Mouse (Mus musculus) R1 (cell line): ENCODE data around the gene Ankib1.

ENCODE experiments used
- DNase-seq: peaks from one replicate; pipeline ENCODE4 v3.0.0-alpha.2; 2018; ENCODE audit warnings: low read depth, low spot score

The Ankib1 gene

DNA sequence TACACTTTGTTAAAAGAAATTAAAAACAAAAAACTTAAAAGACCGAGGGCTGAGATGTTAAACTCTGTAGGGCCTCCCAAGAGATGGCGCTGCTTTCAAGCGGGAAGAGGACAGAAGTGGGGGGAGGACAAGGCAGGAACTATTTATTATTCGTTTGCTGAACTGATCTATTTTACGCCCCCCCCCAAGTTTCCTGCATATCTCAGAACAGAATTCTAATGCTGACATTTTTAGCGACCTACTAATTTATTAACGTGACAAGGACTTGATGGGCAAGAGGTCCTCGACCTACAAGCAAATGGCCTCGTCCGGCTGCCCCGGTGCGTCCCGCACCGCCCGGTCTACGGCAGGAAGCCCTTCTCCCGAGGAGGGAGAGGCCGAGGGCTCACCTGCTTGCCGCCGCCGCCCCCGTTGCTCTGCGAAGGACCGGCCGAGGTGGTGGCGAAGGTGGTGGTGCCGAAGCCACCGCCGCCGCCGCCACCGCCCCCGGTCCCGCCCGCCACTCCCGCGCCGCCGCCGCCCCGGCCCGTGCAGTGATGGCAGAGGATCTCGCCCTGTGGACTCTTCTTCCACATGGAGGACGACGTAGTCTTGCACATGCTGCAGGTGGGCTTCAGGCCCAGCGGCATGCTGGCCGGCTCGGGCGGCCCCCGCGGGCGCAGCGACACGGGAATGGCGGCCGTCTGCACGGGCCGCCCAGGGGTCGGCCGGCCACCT, 155.6 kb downstream of the Ankib1 start:
- DNase-seq, result peak; percentile 64

DNA sequence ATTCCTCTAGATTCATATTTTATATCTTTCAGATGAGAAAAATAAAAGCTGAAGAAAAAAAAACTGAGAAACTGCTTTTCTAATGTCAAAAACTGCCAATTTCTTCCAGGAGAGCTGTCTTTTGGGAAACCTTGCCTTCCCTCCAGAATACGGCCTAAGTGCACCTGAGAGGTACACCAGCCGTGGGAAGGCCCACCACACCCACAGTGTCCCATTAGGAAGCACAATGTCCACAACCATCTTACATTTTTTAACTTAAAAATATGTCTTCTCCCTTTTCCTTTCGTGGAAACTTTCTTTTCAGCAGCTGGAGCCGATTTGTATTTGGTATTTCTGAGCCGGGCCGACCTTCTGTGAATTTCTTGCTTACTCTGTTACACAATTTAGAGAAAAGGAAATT, 156.2 kb downstream of the Ankib1 start:
- DNase-seq, result no peak

DNA sequence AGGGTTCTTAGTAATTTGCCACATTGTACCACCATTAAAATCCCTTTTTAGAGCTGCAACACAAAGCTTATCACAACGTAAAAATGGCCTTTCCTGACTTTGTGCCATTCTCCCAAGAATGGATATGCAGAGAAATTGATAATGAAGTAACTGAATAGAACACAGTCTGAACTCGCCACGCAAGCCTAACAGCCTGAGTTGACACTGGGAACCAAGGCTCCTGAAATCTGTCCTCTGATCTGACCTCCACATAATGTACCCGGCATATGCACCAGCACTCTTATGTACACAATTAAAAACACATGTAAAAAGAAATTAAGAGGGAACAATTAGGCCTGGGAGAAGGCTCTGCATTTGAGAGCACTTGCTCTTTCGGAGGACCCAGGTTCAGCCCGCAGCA, 157.4 kb downstream of the Ankib1 start:
- DNase-seq, result no peak

DNA sequence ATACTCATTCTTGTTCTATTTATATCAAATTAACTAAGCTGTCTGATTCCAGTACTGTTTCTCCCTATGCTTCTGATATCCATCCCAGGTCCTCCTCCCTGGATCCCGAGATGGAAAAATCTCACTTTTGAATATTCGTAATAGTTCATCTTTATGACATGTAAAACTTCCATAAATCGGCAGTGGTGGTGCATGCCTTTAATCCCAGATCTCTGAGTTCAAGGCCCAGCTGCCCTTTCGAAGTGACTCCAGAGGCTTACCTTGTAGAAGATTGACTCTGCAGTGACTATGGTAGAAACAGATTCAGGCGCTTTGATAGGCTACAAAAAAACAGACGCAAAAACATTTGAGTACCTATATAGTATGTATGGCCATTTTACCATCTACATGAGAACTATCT, 158.1 kb downstream of the Ankib1 start:
- no peak for DNase-seq
